Mouse (Mus musculus): ENCODE data around the gene Vps35l.

Gene Vps35l

DNA sequence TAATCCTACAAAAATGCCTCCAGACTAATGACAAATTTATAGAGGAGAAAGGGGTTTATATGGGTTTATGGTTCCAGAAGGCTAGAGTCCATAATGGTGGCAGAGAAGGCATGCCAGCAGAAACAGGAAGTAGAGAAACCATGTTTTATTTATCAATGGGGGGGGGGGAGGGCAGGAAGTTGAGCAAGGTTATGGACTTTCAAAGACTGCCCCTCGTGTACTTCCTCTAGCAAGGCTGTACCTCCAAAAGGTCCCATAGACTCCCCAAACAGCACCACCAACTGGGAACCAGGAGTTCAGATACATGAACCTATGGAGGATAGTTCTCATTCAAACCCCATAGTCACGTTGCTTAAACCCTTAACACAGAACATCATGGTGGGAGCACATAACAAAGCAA lies 125.3 kb downstream of the Vps35l start:
- no peak for DNase-seq (ENCODE audit: low read depth, low spot score)

DNA sequence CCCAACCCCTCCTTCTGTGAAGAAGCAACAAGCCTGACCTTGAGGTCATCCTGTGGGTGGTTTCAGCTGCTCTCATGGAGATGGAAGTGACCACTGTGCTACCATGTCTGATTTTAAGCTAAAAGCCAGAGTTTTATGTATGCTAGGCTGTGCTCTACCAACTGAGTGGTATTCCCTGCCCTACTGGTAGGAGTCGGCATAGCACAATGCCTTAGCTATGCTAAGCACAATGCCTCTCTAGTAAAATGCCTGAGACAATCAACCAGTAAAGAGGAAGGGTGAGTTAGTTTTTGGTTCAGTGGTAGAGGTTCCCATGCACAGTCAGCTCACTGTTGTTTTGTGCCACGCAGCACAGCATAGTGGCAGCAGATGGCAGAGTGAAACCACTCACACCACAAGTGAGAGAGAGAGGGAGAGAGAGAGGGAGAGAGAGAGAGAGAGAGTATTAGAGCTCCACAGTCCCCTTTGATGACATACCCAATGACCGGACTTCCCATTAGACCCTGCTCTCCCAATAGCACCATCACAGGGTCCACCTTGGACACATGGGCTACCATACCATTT lies 139.5 kb downstream of the Vps35l start:
- DNase-seq (ENCODE audit: low read depth, low spot score) = no peak

DNA sequence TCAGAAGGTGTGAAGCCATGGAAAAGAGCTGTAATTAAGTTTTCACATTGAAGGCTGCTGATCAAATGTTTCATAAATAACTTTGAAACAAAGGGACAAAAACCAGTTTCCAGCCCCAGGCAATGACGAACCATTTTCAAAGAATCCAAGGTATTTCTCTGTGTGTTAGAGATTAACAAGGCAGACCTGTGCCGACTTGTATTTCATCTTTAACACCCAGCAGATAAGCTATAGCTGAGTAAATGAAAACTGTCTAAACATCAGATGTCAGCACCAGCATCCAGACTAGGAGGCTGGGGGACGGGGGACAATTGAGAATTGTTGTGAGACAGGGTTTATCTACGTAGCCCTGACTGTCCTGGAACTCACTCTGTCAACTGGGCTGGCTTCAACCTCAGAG lies 143.9 kb downstream of the Vps35l start:
- DNase-seq (ENCODE audit: low read depth, low spot score) = no peak

DNA sequence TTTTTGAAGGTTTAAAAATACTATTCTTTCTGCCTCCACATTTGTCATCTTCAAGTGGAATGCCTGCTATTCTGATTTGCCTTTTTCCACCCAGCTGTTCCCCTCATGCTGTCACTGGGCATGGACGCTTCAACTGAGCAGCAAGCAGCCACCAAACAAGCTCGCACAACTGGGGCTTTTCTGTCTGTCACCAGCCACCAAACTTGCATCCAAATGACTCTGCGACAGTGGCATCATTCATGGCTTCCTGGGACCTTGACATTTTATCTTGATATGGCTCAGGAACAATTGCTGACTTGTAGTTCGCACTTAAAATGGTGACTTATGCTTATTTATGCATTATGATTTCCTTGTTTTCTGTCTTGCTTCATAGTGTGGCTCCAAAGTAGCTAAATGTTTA lies 144.9 kb downstream of the Vps35l start:
- DNase-seq (ENCODE audit: low read depth, low spot score) = no peak

DNA sequence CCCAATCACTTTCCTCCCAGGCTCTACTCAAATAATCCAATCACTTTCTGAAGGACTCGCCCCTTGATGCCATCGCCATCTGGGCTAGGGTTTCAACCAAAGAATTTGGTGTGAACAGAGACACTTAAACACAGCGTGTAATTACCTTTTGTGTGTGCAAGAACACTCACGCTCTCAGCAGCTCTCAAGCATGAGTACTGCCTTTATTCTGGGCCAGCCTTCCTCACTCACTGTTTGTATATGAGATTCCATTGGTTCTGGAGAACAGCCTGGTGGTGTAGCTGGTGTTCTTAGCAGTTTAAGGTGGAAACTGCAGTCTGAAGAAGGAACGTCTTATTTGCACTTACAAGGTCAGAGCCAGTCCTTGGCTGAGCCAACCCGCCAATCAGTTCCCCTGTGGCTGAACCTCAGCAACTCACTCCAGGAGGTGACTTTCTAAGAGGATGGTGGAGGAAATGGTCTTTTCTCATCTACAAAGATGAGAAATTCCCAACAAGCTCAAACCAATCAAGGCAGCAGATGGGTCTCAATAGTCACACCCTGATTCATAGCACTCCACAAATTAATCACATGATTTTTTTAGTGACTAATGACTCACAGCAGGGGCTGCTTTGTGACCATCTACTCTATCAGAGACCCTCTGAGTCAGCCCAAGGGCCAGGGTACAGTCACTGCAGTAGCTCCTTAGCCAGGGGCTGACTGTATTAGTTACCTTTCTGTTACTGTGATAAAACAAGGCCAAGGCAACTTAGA lies 147.5 kb downstream of the Vps35l start:
- DNase-seq (ENCODE audit: low read depth, low spot score) = no peak

DNA sequence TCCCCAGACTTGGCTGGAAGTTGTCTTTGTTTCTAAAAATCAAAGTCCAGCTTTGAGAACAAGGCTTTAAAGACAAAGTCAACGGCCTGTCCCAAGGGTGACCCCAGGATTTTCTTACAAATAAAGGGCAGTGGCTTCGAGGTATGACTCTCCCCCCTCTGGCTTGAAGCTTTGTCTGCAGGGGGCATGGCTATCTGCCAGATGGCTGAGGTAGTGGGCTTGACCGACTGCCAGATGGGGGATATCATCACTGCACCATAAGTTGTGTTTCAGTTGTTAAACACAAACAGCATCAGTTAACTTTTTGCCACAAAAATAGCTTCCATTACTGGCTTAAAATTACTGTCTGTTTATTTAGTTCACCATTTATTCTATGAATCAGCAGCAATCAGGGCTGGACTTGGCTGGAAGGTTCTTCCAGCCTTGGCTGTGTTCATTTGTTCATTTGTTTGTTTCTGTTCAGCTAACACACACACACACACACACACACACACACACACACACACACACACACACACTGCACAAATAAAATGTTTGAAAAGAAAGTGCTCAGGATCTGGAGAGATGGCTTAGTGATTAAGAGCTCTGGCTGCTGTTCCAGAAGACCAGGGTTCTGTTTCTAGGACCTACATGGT lies 149.1 kb downstream of the Vps35l start:
- DNase-seq (ENCODE audit: low read depth, low spot score) = no peak
